Mouse (Mus musculus): ENCODE measurements around the gene Sf3a3.

DNA sequence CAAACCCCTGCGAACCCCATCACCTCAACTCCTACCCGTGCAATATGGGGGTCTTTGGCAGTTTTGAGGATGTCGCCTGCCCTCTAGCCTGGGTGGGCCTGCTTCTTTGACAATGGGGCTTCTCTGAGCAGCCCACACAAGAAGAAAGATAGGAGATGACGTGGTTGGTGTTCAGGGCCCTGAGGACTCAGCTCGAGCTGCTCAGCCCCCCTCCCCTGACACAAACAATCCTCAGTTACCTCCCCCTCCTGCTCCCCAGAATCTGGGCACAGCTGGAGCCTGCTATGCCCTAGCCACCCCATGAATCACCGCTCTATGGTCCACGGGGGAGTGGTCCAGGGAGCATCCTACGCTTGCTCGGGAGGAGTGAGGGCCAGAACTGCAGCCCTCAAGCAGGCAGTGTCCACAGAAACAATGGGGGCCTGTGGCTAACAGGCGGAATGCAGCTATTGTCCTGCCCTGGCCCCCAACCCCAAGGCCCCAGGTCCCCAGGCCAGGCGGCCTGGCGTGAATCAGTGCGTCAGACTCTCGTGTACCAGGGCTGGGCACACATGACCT, 47.0 kb upstream of the Sf3a3 start:
- no peak for TF ChIP-seq CTCF (IDR thresholded peaks at IDR 0.05; ENCODE audit: low read depth, low read length)
- no peak for TF ChIP-seq GATA1 (IDR thresholded peaks at IDR 0.05; ENCODE audit: borderline replicate concordance, low read length)
- TF ChIP-seq POLR2AphosphoS5 (IDR thresholded peaks at IDR 0.05; ENCODE audit: insufficient replicate concordance, low read depth, low read length): no peak
- no peak for TF ChIP-seq TAL1 (conservative IDR thresholded peaks at IDR 0.05; ENCODE audit: low read depth, low read length)
